Mouse (Mus musculus) skeletal muscle tissue, adult 2 months (tissue): ENCODE measurements at regions not wholly inside any gene's neighbourhood (a gene's known extent, or its start where the extent isn't known, plus 50 kb on each side); places are given as distances from the start of the nearest gene placed in this dataset.
A peak's percentile ranks its signal among the peaks of the same experiment; 100 is the strongest.

Experiments
- DNase-seq: peaks from one replicate; pipeline ENCODE4 v3.0.0-alpha.2; 2012; ENCODE audit warnings: low read depth, low spot score

DNA sequence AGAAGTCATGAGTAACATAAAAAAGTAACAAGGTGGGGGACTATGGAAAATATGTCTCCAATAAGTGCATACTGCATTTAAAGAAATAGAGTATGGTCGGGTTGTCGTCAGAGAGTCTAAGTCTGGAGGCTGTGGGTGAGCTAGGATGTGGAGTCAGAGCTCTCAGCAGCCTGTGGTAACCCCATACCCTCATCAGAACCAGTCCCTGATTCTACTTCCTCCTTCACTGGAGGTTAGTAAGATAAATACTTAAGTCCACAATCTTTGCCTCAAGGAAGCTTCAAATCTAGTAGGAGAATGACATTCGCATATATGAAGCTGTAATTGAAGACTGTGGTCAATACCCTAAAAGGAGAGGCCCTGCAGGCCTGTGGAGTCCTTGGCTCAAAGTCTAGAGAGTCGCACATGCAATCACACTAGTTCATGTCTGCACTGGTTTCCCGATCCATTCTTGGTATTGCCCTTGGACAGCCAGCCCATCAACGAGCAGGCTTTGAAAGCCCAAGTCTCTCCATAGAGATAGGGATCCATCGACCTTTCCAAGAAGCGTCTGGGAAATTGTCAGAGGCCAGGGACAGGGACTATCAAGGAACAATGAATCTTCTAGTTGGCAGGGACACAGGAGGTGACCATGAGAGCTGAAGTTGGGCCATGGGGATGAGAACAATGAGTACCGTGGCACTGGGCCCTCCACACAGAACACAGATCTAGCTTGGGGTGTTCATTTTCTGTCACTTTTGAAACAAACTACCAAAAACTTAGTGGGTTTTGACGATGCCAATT lies 200.3 kb downstream of the Zfp36l1 start:
- no peak for DNase-seq

DNA sequence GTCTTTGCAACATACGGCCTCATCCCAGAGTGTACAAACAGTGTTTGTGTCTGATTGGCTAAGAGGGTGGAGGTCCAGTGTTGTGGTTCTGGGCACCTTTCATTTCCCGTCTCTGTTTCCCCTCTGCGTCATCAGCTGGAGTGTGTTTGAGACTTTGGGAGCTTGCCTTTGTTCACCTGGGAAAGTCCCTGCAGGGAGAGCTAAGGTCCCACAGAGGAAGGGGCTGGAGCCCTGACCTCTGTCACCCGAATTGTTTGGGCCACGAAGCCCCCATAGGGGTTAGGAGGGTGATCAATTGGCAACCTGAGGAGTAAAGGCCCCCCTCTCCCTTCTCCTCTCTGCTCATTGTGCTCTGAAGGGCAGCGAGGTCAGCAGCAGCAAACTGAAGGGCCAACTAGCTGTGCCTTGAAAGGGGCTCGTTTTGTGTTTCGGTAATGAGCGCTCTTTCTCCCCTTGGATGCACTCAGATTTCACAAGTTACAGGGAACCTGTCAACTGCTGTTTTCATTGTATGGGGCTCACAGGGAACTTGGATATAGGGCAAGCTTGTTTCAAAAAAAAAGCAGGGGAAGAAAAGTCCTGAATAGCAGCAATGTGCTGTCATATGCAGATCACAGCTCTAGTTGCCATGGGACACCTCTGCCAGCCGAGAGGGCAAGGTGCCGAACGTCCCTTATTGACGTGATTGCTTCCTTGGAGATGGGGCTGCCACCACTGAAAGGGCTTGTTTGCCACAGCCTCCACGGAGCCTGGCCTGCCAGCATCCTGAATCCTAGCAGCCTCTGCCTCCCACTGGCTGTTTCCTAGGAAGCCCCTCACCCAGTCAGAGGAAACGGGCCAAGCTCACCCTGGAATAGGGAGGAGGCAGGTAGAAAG lies 201.7 kb downstream of the Zfp36l1 start:
- no peak for DNase-seq

DNA sequence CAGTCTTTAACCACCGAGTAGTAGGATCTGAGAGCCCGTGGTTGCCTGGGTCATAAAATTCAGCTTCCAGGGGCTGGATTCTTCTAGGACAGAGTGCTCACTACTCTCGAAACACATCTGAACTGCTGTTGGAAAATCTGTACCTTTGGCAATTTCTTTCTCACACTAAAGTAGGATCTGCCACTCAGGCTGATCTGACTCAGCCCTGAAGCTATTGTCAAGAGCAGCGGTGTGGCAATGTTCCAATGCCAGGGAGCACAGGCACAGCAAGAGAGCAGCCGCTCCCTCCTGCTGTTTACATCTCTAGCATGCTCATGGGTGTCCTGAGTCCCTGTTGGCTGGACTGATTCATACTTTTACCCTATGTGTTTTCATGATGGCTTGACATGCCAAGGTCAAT lies 205.2 kb downstream of the Zfp36l1 start:
- no peak for DNase-seq

DNA sequence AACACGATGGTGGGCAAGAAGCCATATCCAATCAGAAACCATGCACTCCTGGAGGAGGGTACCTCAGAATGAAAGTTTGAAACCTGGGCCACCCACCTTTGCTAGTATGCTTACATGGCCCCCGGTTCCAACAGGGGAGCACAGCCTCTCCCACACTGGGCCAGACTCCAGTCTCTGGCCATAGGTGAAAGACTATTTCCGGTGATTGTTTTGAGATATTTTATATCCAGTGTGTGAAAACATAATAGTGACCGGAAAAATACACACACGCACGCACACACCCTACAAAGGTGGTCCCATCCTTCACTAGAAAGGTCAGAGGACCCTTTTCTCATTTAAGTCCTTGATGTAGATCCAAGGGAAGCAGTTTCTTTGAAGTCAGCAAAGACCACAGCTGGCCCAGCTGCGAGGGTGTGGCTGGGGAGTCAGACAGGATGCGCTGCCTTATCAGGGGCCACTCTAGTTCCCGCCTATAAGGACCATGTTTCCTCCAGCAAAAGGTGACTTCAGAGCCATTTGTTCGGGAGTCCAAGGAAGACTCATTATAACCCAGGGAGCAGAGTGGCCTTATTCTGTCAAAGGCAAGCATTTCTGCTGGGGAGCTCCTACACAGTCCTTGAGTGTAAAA lies 206.0 kb downstream of the Zfp36l1 start:
- no peak for DNase-seq

DNA sequence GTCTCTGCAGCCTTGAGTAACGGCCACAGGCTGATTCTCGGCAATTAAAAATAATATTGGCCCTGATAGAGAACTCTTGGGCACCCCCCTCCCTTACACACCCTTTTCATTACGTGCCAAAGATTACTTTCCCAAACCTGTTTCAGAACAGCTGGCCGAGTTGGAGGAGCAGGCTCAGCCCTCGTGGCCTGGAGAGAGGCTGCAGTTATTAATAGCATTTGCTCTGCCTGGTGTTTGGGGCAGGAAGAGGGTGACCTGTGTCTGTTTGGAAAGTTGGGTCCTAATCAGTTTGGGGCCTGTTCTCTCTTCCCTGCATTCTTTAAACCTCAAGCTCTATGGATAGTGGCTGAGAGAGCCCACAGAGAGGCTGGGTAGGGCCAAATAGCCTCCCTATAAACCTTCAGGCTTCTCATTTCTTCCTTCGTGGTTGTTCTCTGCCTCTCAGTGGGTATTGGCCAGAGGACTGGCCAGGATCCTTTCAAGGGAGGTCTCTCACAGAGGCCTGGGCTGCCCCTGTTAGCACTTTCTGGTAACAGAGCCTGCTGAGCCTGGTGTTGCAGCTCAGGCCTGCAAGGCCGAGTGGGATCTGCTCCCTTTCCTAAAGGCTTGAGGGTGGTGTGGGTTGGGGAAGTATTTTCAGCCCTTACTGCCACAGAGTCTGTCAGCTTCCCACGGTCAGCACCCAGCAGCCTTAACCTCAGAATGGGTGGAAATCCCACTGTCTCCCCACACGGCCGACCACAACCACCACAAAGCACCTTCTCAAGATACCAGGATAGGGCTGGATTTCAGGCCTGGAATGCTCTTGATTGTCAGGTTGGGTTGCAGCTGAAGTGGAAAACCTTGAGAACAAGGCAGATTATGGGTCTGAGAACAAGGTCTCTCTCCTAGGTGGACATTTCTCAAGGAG lies 206.7 kb downstream of the Zfp36l1 start:
- peak; percentile 94 for DNase-seq

DNA sequence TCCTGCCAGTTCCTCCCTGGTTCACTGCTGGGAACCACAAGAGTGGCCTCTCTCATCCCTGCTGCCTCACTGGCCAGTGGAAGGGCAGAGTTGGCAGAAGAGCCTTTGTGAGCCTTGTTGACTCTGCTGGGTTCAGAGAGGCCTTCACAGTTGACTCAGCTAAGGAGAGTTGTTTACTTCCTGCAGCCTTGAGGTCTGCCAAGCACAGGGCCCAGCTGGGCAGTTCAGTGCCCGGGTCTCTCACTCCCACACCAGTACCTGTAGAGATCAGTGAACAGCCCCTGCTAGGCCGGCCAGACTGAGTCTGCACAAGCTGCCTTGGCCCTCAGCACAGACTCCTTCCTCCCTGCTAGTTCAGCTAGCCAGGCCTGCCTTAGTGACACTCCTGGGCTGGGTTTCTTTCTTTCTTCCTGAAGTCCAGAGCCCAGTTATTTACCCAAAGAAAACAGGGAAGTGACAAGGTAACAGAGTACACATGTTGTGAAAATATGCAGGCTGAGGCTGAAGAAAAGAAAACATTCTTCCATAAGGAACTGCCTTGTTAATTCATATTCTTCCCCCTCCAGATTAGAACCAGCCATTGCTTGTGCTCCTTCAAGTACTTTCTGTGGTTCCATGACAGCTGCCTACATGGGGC lies 207.8 kb downstream of the Zfp36l1 start:
- peak; percentile 49 for DNase-seq

DNA sequence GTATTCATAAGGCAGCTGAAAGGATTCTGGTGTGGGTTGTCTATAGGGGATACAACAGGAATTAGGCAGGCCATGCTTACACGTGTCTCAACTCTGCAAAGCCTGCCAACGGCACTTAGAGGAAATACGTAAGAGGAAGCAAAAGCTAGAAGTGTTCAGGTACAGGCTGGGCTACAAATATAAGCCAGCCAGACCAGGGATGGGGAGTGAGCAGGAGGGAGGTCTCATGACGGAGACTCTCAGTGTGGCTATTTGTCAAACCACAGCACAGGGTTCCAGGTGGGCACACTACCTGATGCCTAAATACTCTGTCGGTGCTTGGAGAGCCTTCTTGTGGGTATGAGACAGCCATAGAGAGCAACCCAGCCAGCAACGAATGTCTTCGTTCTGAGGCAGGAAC lies 210.1 kb downstream of the Zfp36l1 start:
- no peak for DNase-seq

DNA sequence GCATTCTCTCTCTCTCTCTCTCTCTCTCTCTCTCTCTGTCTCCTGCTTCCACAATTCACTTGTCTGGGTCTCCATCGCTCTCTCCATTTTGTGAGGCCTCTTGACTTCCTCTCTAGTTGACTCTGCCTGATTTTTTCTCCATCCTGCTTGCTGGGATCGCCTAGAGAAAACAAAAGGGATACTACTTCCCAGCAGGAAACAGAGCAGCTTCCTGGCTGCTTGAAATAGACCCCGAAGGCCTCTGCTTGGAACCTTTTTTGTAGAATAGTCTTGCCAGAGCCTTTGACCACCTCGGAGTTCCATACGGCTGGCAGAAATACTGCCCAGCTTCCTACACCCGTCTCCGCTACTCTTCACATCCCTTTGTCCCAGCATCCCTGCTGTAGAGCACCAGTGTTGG lies 210.7 kb downstream of the Zfp36l1 start:
- DNase-seq, result no peak

DNA sequence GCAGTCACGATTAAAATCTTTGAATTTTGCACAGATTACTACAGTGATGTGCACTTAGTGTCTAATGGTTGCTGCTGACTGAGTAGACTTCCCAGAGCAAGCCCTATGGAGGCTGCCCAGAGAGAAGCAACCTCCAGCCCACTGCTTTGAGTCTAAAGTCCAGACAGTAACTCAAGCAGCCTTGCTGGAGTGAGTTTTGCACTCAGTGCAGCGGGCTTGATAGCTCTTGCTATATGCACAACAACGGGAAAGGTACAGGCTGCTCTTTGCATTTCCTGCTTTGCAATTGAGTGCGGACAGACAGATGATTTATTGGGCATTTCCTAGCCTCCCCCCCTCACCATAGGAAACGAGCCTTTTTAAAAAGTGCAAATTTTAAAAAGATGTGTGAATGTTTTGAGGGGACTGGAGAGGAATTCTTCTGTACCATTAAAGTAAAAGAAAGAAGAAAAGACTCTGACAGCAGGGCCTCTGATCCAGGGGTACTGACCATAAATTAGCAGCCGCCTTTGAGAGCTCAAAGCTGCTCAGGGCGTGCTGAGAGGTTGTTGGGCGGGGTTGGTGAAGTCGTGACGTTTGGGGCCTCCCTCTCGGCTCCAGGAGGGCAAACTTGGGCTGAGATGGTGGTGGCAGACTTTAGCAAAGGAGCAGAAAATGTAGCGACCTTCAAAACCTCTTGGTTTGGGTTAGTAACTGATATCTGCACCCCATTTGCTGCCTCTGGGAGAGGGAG lies 214.4 kb downstream of the Zfp36l1 start:
- DNase-seq, result no peak

DNA sequence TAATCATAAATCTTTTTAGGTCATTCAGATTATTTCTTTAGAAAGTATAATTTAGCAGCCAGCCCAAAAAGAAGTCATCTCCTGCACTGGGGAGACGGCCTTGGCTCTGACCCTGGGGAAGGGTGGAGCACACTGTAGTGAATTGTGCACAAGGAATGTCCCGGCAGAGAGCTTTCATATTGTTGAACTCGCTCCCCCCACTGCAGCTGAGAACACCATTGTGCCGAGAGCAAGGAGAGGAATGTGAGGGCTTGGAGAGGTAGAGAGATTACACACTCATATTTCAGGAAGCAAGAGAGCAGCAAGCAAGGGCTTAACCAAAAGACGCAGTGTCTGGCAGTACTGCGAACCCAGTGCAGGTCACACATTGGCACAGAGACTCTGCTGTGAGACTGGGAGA lies 216.8 kb downstream of the Zfp36l1 start:
- DNase-seq, result peak; percentile 70

DNA sequence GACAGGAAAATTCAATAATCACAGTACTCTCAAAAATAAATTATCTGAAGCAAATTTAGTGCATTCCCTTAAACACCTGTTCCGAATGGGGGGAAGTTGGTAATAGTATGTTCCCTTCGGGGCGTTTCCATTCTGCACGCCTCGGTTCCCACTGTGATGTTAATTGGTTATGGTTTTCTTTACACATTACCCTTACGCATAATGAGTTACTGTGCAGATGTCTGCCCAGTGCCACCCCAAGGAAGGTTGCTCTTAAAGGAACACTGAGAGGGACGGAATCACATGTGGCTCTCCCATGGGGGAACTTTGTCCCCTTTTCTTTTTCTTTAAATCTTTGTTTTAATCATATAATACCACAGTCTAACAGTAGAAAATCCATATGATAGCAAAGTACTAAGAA lies 217.5 kb downstream of the Zfp36l1 start:
- no peak for DNase-seq

DNA sequence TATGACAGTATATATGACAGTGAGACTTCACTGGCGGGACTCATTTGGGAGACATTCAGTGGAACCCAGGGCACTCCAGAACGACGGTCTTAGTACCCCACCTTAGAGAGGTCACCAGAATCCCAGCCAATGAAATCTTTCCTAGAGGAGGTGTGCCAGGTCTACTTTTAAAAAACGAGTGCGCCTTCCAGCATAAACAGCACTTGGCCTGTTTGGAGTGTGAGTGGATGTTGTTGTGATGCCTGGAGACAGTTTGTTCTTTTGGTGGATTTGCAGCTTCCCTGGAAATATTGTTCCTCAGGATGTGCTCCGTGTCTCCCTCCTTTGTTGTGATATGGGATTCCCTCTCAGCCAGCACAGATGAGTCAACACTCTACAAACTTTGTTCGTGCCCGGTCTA lies 219.9 kb downstream of the Zfp36l1 start:
- DNase-seq, result no peak

DNA sequence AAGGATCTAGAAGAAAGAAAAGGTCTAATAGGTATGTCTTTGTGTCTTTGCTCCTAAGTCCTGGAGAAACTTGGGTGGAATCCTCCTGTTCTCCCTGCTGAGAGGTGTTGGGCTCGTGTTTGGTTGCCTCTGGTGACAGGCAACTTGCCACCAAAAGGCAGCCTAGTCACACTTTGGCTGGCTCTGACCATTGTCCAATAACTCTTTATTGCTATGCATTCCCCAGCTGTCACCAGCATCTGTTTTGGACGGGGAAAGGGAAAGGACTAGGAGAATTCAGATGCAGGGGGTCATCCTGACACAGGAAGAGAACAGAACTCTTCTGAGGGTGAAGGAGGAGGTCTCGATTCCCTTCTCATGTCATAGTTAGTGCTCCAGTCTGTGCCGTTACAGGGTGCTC lies 220.9 kb downstream of the Zfp36l1 start:
- DNase-seq, result no peak

DNA sequence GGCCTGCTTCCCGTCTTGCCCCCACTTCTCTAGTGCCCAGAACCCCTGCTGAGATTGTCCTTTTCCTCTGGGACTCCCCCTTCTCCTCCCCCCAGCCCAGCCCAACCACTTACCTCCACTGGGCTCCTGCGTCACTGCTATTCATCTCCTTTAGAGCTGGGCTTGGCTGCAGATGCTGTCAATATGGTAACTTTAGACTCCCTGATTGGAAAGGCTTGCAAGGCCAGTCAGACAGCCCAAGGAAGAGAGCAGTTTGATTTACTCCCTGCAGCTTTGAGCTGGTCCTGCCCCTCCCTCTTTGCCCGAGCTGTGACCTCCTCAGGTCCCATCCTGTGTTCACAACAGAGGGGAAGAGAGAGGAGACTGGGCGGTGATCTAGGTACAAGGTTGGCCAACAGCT lies 221.9 kb downstream of the Zfp36l1 start:
- no peak for DNase-seq

DNA sequence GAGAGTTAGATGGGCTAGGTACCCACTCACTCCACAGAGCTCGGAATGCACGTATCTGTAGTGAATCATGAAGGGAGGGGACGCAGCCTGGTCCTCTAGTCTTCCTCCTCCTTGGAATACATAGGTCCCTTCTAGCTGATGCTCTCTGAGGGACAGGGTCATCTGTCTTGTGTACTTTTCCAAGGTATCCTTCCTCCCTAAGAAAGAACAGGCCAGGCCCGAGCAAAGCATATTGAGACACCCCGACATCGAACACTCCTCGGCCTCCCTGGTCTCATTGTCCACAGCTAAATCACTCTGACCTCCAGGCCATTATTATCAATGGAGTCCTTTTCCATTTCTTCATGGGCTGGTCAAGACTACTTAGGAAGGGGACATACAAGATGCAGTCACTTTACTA lies 222.5 kb downstream of the Zfp36l1 start:
- DNase-seq, result no peak

DNA sequence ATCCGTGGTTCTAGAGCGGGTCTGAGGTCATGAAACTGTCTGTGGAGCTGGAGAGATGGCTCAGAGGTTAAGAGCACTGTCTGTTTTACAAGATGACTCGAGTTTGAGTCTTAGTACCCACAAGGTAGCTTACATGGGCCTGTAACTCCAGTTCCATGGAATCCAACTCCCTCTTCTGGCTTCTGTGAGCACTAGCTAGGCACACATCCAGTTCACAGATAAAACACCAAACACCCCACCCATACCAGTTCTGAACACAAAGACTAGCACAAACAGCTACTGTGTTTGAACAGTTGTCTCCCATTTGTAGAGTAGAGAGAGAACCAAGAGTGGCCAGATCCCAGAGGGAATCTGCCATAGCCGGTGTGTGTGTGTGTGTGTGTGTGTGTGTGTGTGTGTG lies 224.0 kb downstream of the Zfp36l1 start:
- no peak for DNase-seq

DNA sequence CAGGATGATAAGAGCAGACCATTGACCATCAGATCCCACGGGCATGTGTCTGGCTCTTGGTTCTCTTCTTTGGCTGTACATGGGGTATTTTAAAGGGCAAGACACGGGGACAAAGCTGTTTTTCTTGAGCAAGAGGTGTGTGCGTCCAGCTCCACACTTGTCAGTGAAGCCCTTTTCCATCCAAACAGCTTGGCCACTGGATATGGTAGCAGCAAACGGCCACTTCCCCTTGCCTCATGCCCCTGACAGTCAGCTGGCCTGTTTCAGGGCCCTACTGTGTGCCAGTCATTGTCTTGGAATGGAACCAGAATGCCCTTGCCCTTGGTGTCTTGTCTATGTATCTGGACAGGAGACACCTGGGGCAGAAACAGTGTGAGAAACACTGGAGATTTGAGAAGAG lies 224.7 kb downstream of the Zfp36l1 start:
- DNase-seq, result no peak

DNA sequence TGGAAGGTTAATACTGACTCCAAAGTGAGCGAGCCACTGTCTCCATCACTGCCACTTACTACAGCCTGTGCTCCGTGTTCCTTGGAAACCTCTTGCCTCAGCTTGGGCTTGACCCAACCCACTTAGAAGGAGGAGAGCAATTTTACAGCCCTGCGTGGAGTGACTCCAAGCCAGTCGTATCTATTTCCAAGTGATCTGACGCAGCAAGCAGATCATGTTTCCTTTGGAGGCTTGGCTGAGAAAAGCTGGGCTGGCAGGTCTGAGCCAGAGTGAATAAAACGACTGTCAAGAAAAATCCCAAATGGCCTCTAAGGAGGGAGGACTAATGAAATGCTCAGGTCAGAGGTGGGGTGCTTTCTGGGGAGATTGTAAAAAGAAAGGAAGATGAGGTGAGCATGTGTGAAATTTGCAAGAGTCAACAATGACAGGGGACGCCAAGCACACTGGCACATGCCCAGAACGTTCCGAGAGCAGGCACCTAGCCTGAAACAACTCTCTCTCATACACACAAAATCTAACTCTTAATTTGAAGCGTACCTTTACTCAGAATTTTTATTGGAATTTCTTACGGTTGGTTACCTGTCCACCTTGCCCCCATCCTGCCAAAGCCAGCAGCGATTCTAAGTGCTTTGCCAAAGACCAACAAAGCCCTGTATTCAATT lies 225.5 kb downstream of the Zfp36l1 start:
- peak; percentile 97 for DNase-seq

DNA sequence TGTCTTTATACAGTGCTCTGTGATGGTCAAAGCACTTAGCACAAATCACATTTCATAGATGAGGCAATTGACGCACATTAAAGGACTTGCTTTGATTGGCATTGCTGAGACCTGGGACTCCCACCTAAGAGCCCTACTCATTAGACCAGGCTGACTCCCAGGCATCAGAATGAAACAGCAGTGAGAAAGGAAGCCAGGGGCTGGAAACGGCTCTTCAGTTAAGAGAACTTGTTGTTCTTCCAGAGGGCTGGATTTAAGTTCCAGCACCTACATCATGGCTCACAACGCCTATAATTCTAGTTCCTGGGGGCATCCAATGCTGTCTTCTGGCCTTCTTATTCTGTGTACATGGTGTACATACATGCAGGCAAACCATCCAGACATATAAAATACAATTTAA lies 226.3 kb downstream of the Zfp36l1 start:
- DNase-seq, result no peak

DNA sequence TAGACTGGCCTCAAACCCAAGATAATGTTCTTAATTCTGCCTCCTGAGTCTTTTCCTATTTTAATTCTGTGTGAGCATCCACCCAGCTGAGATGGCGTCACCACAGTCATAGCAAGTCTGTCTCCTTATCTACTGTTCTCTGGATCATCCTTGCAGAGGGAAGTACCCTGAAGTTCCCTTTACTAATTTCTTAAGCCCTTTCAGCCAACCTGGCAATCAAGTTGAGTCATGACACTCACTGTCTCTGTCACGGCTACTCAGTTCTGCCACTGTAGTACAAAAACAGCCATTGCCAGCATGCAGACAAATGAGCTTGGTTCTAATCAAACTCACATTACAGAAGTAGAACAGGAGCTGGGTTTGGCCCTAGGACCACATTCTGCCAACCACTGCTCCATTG lies 227.5 kb downstream of the Zfp36l1 start:
- DNase-seq, result no peak
